Mouse (Mus musculus) retina, postnatal 1 day (tissue): ENCODE measurements around the gene Wdr18.

ENCODE experiments used
- DNase-seq: peaks from one replicate; pipeline ENCODE4 v3.0.0-alpha.2; 2012

The Wdr18 gene

DNA sequence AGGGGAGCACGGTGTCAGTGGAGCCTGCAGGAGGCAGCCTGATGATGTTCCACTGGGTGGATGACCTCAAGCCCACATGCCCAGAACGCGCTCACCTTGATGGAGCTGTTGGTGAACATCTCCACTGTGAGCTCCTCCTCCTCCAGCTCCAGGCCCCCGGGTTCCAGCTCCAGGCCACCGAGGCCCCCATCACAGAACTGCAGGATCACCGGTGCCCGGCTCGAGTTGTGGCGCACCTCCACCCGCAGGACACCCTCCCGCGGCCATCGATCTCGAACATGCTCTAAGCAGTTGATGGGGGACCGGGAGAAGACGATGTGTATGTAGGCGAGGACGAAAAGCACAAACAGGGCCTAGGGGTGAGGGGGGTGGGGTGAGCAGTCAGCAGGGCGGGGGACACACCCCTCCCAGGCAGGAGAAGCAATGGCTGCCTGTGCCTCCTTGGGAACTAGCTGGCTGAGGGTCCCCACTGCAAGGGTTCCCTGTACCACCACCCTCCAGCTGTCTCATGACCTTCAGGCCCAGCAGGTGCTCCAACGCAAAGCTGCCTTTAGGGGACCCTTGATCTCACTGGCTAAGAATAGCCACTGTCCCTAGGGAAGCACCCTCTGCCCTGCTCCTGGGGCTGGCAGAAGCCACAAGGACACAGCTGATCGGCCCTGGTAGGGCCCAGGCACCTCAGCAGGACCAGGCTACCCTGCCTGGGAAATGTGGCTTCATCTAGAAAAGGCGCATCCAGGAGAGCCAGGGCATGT is 19.6 kb downstream of the Wdr18 start:
- DNase-seq = no peak

DNA sequence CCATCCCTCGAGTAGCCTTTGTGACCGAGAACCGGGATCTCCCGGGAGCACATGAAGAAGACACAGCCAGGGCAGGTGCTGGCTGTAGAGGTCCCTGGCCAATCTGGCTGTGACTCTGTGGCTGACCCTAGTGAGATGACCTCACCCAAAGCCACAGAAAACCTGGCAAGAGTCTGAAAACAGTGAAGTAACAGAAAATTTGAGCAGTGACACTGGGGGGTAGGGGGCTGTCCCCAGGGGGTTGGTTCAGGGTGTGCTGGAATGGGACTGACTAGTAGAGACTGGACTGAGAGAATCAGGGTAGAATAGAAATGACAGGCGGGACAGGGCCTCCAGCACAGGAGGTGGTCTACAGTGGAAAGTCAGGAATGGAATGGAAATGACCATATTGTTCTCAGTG is 23.3 kb downstream of the Wdr18 start:
- DNase-seq = no peak

DNA sequence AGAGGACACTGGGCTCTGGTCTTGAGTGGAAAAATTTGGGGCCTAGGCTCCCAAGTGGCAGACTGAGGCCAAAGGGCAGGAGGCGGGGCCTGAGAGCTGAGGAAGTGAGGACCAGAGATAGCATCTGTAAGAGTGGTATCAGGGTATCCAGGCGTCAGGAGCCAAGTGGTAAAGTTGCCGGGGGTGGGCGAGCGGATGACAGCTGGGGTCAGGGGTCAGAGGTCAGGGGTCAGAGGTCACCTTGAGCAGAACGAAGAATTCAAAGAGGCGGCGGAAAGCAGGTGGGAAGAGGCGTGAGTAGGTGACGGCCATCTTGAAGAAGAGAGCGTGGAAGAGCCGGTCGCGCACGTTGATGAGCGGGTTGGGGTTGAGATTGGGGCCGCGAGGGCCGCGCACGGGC is 23.7 kb downstream of the Wdr18 start:
- peak; percentile 71 for DNase-seq

DNA sequence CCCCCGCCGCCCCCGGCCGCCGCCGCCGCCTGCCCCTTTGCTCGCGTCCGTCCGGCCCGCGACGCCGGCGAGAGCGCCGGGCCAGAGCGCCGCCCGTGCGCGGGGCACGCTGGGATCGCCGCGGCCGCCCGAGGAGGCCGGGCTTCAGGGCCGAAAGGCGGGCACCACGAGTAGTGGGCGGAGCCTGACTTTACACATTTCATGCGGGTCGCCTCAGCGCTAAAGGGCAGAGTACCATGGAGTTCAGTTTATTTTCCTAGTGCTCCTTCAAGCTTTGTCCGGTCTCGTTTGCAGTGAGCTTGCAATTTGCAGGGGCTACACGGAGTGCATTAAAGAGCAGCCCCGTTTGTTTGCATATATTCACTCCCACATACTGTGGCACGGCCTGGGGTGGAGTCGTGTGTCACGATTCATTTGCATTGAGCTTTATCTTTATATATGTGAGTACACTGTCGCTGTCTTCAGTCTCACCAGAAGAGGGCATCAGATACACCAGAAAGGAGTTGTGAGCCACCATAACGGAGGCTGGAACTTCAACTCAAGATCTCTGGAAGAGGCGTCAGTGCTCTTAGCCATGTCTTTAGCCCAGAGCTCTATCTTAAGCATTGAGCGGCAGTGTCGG is 24.4 kb downstream of the Wdr18 start, which contains the start of gene Tmem259:
Gene Tmem259, minus strand, starts transcription at position 136 of the 622 bp plus-strand sequence.
- peak; percentile 94 for DNase-seq

DNA sequence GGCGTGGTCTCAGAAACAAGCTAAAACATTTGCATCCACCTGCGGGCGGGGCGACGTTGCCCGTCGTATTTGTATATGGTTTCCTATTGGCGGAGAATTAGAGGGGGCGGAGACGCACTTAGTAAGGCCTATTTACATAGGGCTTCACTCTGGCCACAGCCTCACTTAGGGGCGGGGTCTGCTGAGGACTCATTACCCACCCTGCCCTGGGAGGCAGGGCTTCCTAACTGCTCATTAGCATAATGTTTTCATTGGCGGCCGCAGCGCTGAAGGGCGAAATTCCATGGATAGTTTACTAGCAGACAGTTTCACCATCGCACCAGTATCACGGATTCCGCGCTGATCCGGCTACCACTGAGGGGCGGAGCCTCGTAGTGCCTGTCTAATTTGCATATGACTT is 24.9 kb downstream of the Wdr18 start:
- DNase-seq = peak; percentile 99

DNA sequence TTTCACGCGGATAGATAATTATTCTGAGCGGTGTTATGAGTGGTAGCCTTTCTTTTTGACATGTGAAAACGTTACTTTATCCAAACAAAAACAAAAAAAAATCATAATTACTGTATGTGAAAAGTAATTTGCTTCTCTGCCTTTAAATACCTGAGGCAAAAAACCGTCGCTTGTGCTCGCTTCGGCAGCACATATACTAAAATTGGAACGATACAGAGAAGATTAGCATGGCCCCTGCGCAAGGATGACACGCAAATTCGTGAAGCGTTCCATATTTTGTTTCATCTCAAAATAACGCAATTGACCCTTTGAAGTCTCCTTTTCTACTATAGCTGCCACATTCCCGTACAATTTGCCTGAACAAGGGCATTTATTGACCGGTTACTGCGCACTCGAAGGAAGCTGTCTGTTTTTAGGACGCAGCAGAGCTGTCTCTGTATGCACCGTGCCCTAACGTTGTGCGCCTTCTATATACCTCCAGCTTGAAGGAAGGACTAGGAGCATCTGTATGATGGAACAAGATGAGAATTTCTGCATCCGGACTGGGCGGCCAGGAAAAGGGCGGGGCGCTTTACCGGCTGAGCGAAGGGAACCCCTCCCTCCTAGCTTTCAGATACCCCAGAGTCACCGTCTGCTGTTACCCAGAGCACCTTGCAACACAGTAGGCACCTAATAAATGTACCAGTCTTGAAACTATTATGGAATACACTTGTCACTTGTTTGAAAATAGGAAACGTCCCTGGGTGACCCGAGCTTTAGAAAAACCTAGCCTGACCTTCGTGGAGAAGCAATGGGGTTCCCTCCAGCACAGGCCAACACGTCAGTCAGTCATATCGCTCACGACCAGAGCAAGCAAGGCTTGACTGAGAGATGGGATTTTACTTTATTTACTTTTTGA is 25.6 kb downstream of the Wdr18 start:
- peak; percentile 80 for DNase-seq

DNA sequence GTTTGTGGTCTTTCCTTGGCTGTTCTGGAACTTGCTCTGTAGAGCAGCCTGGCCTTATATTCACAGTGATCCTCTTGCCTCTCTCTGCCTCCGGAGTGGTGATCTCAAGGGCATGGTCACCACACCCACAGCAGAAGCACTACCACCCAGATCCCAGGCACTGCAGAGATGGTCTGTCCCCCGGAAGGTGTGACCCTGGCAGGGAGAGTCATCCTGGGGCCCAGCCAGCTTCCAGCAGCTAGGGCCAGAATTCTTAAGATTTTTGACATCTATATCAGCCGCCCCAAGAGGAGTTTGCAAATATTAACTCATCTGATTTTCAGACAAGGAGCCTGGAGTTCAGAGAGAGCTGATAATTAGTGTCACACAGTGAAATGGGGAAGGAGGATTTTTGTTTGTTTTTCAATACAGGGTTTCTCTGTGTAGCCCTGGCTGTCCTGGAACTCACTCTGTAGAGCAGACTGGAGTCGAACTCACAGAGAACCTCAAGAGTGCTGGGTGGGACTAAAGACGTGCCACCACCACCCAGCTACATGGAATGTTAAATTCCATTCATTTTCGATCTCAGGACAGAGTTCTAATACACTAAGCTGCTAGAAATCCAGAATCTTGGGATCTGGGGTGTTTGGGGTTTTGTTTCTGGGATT is 26.4 kb downstream of the Wdr18 start:
- no peak for DNase-seq

DNA sequence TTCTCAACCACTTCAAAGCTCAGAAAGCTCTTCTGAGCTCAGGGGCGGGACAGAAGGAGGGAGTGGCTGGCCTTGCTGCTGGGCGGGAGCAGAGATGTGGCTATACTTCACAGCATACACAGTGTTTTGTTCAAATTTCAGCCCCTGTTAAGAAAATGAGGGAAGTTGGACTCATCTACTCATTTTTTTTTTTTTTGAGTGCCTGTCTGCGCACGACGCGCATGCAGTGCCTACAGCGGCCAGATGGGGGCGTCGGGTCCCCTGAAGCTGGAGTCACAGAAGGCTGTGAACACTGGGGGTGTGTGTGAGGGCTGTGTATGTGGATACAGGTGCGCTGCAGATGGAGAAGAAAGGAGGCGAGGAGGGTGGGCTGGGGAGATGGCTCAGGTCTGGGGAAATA is 27.0 kb downstream of the Wdr18 start:
- peak; percentile 87 for DNase-seq

DNA sequence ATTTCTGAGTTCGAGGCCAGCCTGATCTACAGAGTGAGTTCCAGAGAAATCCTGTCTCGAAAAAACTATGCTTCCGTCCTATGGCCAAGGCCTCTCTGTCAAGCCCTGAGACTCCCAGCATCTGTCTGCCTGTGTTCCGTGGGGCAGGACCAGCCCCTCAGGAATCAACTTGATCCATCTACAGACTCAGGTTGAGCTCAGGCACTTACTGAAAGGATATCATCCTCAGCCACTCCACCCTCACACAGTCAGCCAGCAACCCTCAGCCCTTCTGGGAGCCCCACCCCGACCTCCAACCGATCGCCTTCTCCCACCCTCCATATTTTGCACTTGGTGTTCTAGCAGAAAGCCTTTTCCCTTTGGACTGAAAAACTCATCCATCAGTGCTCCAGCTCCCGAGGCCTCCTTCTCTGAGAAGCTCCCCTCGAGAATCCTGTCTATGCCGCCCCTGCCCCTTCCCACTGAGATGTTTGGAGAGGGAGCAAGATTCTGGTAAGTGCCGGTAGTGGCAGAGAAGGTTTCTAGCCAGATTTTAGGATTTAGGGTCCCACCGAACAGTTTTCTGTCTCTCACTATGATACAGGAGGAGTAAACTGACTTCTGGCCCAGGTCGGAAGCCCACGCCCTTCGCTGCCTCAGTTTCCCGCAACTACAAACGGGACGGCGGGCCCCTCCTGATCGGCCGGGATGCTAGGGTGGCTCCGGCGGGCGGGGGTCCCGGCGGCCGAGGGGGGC is 28.0 kb downstream of the Wdr18 start:
- DNase-seq = no peak

DNA sequence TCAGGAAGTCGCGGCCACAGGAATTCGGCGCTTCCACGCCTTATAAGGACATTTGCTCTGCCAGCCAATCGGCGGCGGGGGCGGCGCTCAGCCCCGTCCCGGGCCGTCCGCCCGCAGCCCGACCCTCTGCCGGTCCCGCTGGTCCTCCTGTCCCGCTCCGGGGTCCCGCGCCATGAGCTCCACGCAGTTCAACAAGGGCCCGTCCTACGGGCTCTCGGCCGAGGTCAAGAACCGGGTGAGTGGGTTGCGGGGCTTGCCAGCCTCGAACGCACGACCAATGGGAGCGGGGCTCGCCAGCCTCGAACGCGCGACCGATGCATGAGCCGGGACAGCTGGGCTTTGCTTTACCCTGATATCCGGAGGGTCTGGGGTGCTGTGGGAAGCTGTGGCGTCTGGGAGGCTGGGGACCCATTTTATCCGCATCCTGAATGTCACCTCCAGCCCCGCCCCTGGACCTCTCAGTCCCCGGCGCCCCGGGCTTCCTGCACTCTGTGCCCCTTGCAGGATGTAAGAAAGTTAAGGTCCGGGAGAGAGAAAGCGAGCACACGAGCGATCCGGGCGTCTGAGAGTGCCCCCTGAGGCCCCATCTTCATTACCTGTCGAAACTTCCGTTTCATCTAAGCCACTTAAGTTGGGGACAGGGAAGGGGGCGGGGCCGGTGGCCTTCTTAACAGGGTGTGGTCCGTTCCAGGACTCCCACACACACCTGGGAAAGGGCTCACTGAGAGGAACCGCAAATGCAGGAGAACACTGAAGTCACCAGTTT is 28.7 kb downstream of the Wdr18 start, which contains the start of gene Cnn2:
Gene Cnn2, plus strand, starts transcription at position 79 of the 766 bp plus-strand sequence.
- DNase-seq = peak; percentile 34

DNA sequence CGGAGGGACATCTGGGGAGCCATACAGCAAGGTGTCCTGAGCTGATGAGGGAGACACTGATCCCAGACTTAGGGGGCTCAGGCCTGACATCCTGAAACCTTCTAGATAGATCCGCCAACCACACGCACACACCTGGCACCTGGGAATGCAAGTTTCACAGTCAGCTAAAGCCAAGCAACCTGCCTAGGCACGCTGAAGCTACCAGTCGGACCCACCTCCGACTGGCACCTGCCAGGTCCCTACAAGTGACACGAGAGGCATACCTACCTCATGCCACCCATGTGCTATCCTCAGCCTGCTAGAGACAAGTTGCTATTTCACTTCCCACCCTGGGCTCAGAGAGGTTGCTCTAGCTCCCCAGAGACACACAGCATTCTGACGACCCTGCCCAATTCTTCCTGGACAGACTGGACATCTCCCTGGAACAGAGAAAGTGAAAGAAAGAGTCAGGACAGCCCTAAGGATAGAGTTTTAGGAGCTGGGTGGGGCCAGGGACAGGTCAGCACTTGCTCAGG is 29.4 kb downstream of the Wdr18 start:
- no peak for DNase-seq

DNA sequence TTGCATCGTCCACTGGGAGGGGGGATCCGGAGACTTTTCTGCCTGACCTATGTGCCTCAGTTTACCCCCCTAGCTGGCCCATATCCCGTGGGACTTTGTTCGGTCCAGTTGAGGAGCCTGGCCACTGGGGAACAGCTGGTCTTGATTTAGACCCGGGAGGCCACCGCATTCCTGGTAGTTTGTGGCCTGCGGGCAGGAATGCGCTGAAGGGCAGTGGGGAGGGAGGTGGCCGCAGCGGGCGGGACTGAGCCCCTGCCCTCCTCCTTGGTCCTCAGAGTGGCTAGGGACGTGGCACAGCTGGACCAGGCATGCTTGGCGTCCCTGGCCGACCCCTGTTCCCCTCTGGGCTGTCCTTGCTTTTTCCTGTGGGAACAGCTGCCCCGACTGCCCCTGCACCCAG is 29.9 kb downstream of the Wdr18 start:
- peak; percentile 40 for DNase-seq

DNA sequence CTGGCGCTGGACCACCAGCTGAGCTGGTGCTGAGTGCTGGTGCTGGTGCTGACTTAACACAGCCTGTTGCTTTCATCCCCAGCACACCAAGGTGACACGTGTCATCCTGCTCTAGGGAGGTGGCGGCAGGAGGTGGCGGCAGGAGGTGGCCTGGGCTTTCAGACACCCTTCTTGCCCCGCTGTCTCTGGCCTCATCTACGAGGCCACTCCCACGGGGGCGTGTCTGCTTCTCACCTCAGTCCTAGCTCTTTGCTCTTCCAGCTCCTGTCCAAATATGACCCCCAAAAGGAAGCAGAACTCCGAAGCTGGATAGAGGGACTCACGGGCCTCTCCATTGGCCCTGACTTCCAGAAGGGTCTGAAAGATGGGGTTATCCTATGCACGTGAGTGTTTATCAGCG is 31.1 kb downstream of the Wdr18 start:
- no peak for DNase-seq

DNA sequence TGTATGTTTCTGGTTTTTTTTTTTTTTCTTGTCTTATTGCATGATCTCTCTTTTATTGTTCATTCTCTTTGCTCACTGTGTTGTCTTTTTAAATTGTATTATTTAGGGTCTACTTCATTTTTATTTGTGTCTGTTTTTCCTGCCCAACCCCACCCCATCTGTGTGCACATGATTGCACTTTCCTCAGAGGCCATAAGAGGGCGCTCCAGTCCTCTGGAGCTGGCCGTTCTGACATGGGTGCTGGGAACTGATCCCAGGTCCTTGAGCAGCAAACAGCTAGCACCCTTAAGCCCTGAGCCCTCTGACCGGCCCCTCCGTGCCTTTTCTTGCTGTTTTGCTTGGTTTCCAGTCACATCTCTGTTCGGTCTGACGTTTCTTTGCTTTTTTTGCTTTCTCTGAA is 31.6 kb downstream of the Wdr18 start:
- no peak for DNase-seq

DNA sequence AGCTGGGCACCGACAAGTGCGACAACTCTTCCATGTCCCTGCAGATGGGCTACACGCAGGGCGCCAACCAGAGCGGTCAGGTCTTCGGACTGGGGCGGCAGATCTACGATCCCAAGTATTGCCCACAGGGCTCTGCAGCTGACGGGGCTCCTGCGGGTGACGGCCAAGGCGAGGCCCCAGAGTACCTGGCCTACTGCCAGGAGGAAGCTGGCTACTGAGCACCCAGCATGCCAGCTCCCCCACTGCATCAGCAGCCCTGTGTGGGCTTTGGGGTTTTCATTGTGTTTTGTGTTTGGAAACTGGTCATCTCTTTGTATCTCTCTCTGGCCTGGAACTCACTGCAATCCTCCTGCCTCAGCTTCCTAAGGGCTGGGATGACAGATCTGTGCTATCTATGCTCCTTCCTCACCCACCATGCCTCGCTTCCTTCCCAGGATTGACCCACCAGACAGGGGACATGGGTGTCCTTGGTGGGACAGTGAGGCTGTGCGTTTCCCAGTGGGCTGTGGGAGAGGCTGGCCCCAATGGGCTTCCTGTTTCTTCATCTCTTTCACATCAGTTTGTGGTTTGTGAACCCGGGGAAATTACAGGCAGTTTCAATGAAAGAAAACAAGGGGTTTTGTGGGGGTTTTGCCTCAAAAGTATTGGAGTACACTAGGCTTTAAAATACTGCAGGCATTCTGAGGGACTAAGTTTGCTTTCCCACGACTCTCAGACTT is 34.6 kb downstream of the Wdr18 start:
- DNase-seq = no peak

DNA sequence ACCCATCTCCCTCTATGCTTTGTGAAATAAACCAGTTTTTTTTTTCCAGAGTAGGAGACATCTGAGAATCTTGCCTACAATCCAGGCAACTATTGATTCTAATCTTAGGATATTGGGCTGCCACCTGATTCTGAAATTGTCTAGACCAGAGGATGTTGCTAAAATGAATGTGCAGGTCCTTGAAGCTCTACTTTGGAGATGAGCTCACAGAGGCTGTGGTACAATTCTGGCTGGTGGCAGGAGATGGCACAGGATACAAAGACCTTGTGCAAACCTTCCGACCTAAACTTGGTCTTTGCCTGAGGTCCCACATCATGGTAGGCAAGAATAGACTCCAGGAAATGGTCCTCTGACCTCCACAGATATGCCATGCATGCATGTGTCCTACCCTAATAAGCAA is 35.7 kb downstream of the Wdr18 start:
- no peak for DNase-seq

DNA sequence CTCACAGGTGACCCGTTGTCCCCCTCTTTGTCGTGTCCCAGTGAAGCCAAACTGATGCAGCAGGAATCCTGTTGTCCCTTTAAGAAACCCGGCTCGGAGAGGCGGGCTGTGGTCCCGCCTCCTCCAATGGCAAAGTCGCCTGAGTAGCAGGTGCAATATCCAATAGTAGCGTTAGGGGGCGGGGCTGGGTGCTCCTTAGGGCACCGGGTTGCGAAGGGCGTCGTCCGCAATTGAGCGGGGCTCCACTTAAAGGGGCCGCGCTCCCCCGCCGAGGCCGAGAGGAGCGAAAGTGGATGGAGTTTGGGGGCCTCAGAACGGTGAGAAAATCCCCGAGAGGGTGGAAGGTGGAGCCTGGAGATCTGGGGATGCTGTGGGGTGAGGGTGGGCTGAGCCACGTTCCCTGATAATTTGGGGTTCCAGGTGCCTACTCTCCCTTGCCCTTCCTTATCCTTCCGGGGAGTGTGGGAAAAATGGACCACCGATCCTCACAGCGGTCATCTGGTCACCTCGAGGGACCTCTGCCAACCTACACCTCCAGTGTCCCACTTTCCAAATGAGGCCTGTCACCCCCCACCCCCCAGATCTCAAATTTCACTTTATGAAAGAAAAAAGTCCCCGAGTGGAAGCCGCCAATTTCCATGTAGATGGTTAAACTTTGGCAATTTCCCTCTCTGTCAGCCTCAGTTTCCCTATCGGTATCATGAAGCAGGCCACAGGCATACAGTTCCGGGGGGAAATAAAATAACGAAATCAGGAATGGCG is 36.5 kb downstream of the Wdr18 start, which contains the start of gene Abca7:
Gene Abca7, plus strand, starts transcription at position 223 of the 762 bp plus-strand sequence.
- peak; percentile 97 for DNase-seq

DNA sequence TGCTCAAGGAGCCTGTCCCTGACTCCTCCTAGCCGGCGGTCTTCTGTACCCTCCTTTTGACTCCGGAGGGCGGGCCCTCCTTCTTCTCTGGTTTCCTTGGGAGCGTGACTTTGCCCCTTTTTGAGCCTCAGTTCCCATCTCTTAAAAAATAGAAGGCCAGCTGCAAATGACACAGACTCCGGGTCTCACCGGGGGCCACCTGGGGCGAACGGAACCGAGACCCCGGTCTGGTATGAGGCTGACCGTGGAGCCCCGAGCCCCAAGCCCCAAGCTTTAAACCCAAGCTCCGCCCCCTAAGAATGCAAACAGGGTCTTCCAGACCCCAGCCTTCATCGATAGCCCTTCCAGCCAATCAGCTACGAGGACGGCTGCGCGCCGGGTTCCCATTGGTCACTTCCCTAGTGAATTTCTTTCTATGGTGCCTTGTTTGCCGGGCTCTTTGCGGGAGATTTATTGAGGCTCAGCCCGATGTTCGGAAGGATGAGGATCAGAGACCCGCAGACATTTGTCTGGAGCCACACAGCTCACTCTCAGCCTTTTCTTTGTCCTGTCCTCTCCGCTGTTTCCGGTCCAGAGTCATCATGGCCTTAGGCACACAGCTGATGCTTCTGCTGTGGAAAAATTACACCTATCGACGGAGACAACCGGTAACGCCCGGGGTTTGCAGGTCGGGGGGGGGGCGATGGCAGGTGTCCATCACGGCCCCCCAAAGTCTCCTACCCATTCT is 37.2 kb downstream of the Wdr18 start:
- peak; percentile 93 for DNase-seq

DNA sequence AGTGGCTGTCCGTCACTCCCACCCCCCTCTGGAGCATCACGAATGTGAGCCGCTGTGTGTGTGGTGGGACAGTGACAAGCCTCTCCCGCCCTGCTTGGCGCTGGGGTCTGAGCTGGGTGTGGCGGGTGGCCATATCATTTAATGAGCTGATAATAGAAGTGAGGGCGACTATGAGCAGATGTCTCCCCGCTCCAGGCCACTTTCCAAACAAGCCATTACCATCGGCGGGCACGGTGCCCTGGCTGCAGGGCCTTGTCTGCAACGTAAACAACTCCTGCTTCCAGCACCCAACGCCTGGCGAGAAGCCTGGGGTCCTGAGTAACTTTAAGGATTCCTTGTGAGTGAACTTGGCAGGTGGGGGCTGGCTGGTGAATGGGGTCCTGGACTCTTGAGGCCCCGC is 37.9 kb downstream of the Wdr18 start:
- DNase-seq = peak; percentile 55
